Comparison of ENCODE assay signal across 8 mouse cellular contexts in genomic region chr4:122961589-122961988, GRCm38 (mm10). TPM values are rescaled to one million over a fixed set of nuclear protein-coding genes. Genes with fewer than 3 reads are reported as not detected.
A peak's percentile ranks its signal among the peaks of the same experiment; 100 is the strongest.
DNase-seq lines count a peak whose midpoint lies in the region; ATAC-seq and TF ChIP-seq lines count a peak whose summit lies in the region.

No protein-coding gene starts in this region.

- H3K27ac ChIP-seq in left cerebral cortex, adult 2 months: no peak overlapping the region
- H3K27ac ChIP-seq in embryonic facial prominence, embryonic 15.5 days (replicated peaks): no peak overlapping the region
- H3K27ac ChIP-seq in intestine, embryonic 15.5 days: no peak overlapping the region

- H3K27me3 ChIP-seq in embryonic facial prominence, embryonic 15.5 days: peaks cover 6% of the 10 kb centered on the region; the same call in 1 of the 2 replicates
- H3K27me3 ChIP-seq in intestine, embryonic 15.5 days (replicated peaks): peaks cover 10% of the 10 kb centered on the region
- H3K27me3 ChIP-seq in myocyte (ENCODE audit: control insufficient read depth, insufficient read depth, insufficient read length): no peaks in the 10 kb centered on the region

- H3K4me3 ChIP-seq in left cerebral cortex, adult 2 months: peak overlapping the region; percentile 56; the same call in 1 of the 2 replicates
- no peak overlapping the region; the same call in 1 of the 2 replicates for H3K4me3 ChIP-seq in embryonic facial prominence, embryonic 15.5 days (replicated peaks)
- 0 out of 2 replicates have a peak overlapping the region, but pooled peaks have one; percentile 59 for H3K4me3 ChIP-seq in intestine, embryonic 15.5 days (replicated peaks)
- H3K4me3 ChIP-seq in myocyte: peak overlapping the region; percentile 69

- intact Hi-C loops in left cerebral cortex, adult 2 months (cut with DNase I): no loop called here
- intact Hi-C loops in left cerebral cortex, postnatal 14 days (cut with DNase I): no loop called here

- TF ChIP-seq CTCF in left cerebral cortex, adult 2 months (IDR thresholded peaks at IDR 0.05): no peak

- peaks cover 9% of the 10 kb centered on the region for H3K79me2 ChIP-seq in myocyte (ENCODE audit: control insufficient read depth, insufficient read depth)

- H3K4me1 ChIP-seq in embryonic facial prominence, embryonic 15.5 days: peaks cover 22% of the 10 kb centered on the region
- H3K4me1 ChIP-seq in intestine, embryonic 15.5 days (replicated peaks): peaks cover 23% of the 10 kb centered on the region

- H3K9me3 ChIP-seq in embryonic facial prominence, embryonic 15.5 days (replicated peaks): no peaks in the 10 kb centered on the region
- H3K9me3 ChIP-seq in intestine, embryonic 15.5 days: no peaks in the 10 kb centered on the region

- H3K4me2 ChIP-seq in embryonic facial prominence, embryonic 15.5 days (replicated peaks): peak overlapping the region; percentile 100
- H3K4me2 ChIP-seq in intestine, embryonic 15.5 days (replicated peaks): peak overlapping the region; percentile 100
- H3K4me2 ChIP-seq in myocyte (ENCODE audit: low read depth): peak overlapping the region; percentile 98

- WGBS in embryonic facial prominence, embryonic 15.5 days: 44% methylated on average over 6 of the region's 6 CpGs
- 43% methylated on average over 6 of the region's 6 CpGs for WGBS in intestine, embryonic 15.5 days

- no peak for ATAC-seq in embryonic facial prominence, embryonic 15.5 days (ENCODE audit: insufficient number of reproducible peaks, low FRiP score, low TSS enrichment, low read depth)
- ATAC-seq in intestine, embryonic 15.5 days: no peak
- no peak for ATAC-seq in CD4-positive, CD25-positive, alpha-beta regulatory T cell, adult 4 months

- no peak for DNase-seq in left cerebral cortex, adult 2 months (ENCODE audit: extremely low spot score in 1 of 2, low spot score in 2 of 2)
- no peak for DNase-seq in left cerebral cortex, postnatal 14 days (ENCODE audit: low spot score in 2 of 2)
- no peak for DNase-seq in layer of hippocampus, postnatal 14 days (ENCODE audit: low spot score in 2 of 2)
- DNase-seq in left cerebral cortex, adult 18-20 months (ENCODE audit: low spot score in 2 of 2): no peak

- no peak for TF ChIP-seq POLR2A in myocyte (IDR thresholded peaks at IDR 0.05; ENCODE audit: insufficient read length, low read depth)

- no peaks in the 10 kb centered on the region for H3K36me3 ChIP-seq in embryonic facial prominence, embryonic 15.5 days
- no peaks in the 10 kb centered on the region for H3K36me3 ChIP-seq in intestine, embryonic 15.5 days
- peaks cover 9% of the 10 kb centered on the region for H3K36me3 ChIP-seq in myocyte (ENCODE audit: control insufficient read depth, insufficient read depth)

- H3K9ac ChIP-seq in embryonic facial prominence, embryonic 15.5 days: no peak overlapping the region
- no peak overlapping the region for H3K9ac ChIP-seq in intestine, embryonic 15.5 days

- H3ac ChIP-seq in myocyte (ENCODE audit: control insufficient read depth, insufficient read length): no peak overlapping the region

TF ChIP-seq in myocyte, 11 proteins besides CTCF, POLR2A, EP300 and RAD21:
- TF ChIP-seq E2F4 (IDR thresholded peaks at IDR 0.05; ENCODE audit: insufficient read depth) (no peak), TCF3 (IDR thresholded peaks at IDR 0.05; ENCODE audit: insufficient read length, low read depth) (no peak), CEBPB (IDR thresholded peaks at IDR 0.05; ENCODE audit: insufficient read depth, poor library complexity, severe bottlenecking) (peak; percentile 61), MYOD1 (IDR thresholded peaks at IDR 0.05; ENCODE audit: control insufficient read depth in 1 of 3, insufficient read length in 2 of 3, low read depth in 2 of 3) (peak in 2 of 3 experiments; percentile 74 to 80), USF1 (IDR thresholded peaks at IDR 0.05; ENCODE audit: low read depth) (no peak), SRF (IDR thresholded peaks at IDR 0.05; ENCODE audit: control insufficient read depth, insufficient read length, low read depth) (no peak), MYOG (IDR thresholded peaks at IDR 0.05; ENCODE audit: control insufficient read depth in 1 of 3, insufficient read depth in 1 of 3, insufficient read length in 2 of 3, low read depth in 2 of 3) (peak in 2 of 3 experiments; percentile 17 to 89), TCF12 (IDR thresholded peaks at IDR 0.05; ENCODE audit: insufficient read depth, poor library complexity, severe bottlenecking) (peak; percentile 63), REST (IDR thresholded peaks at IDR 0.05; ENCODE audit: insufficient read depth, insufficient read length) (no peak)
TF ChIP-seq in myocyte: peak in this region for 4.

RNA-seq across cellular contexts. Expression of gene Mfsd2a, which starts 0.6 kb away (rescaled TPM):
- 10 to 100 TPM; 35.0 to 39.8 TPM for total RNA-seq in left cerebral cortex, adult 2 months (2021)
- 10 to 100 TPM; 57.2 to 63.3 TPM for total RNA-seq in left cerebral cortex, postnatal 14 days (2021)
- 10.5 and 11.4 TPM in 2 replicates for polyA plus RNA-seq in embryonic facial prominence, embryonic 15.5 days (2015; fragmentation: Nextera tagmentation; extraction: Ambion mirVana)
- polyA plus RNA-seq in intestine, embryonic 15.5 days (2015; fragmentation: Nextera tagmentation; extraction: Ambion mirVana): 2.1 and 2.3 TPM in 2 replicates
- polyA plus RNA-seq in myocyte (2012; fragmentation: generic; extraction: Trizol): 7.5 TPM
- 10 to 100 TPM; 71.2 to 86.1 TPM for total RNA-seq in layer of hippocampus, postnatal 14 days (2021)
- total RNA-seq in left cerebral cortex, adult 18-20 months (2021): 10 to 100 TPM; 19.2 to 21.4 TPM
- 1 to 10 TPM in 1 of 2 experiments, under 1 TPM in 1; 0.93 to 1.5 TPM for polyA plus RNA-seq in CD4-positive, CD25-positive, alpha-beta regulatory T cell, adult 4 months (2017; shearing (Covaris generic))

RNA-seq across cellular contexts. Expression of gene Mycl, which starts 33.9 kb away (rescaled TPM):
- 10 to 100 TPM; 11.3 to 12.0 TPM for total RNA-seq in left cerebral cortex, adult 2 months (2021)
- total RNA-seq in left cerebral cortex, postnatal 14 days (2021): 10 to 100 TPM; 20.6 to 23.4 TPM
- polyA plus RNA-seq in embryonic facial prominence, embryonic 15.5 days (2015; fragmentation: Nextera tagmentation; extraction: Ambion mirVana): 38.9 and 49.5 TPM in 2 replicates
- polyA plus RNA-seq in intestine, embryonic 15.5 days (2015; fragmentation: Nextera tagmentation; extraction: Ambion mirVana): 8.4 and 9.2 TPM in 2 replicates
- polyA plus RNA-seq in myocyte (2012; fragmentation: generic; extraction: Trizol): 9.6 TPM
- total RNA-seq in layer of hippocampus, postnatal 14 days (2021): 10 to 100 TPM; 41.7 to 47.2 TPM
- 1 to 10 TPM; 7.3 to 9.9 TPM for total RNA-seq in left cerebral cortex, adult 18-20 months (2021)
- not detected for polyA plus RNA-seq in CD4-positive, CD25-positive, alpha-beta regulatory T cell, adult 4 months (2017; shearing (Covaris generic))

RNA-seq across cellular contexts. Expression of gene Trit1, which starts 54.8 kb away (rescaled TPM):
- total RNA-seq in left cerebral cortex, adult 2 months (2021): 10 to 100 TPM; 17.9 to 21.8 TPM
- 10 to 100 TPM; 22.8 to 22.9 TPM for total RNA-seq in left cerebral cortex, postnatal 14 days (2021)
- polyA plus RNA-seq in embryonic facial prominence, embryonic 15.5 days (2015; fragmentation: Nextera tagmentation; extraction: Ambion mirVana): 21.6 and 23.4 TPM in 2 replicates
- 15.6 and 16.7 TPM in 2 replicates for polyA plus RNA-seq in intestine, embryonic 15.5 days (2015; fragmentation: Nextera tagmentation; extraction: Ambion mirVana)
- polyA plus RNA-seq in myocyte (2012; fragmentation: generic; extraction: Trizol): 14.2 TPM
- total RNA-seq in layer of hippocampus, postnatal 14 days (2021): 10 to 100 TPM; 25.2 to 27.6 TPM
- total RNA-seq in left cerebral cortex, adult 18-20 months (2021): 10 to 100 TPM; 18.0 to 18.2 TPM
- polyA plus RNA-seq in CD4-positive, CD25-positive, alpha-beta regulatory T cell, adult 4 months (2017; shearing (Covaris generic)): 10 to 100 TPM; 16.0 to 21.2 TPM
